Mouse (Mus musculus) bone marrow, adult 2 months (tissue): ENCODE results near the gene 1110004F10Rik.

ENCODE experiments used
- CTCF ChIP-seq: fragments of 200-500 bp; IDR thresholded peaks from 2 replicates; pipeline ENCODE4 v1.5.1; 2011; ENCODE audit warnings: low read length, control low read depth; ENCODE audit not compliant: control insufficient read depth, insufficient read depth
- POLR2A ChIP-seq: fragments of 200-500 bp; IDR thresholded peaks from 2 replicates; pipeline ENCODE4 v1.6.1; 2011; ENCODE audit warnings: low read depth, mild to moderate bottlenecking, control low read depth, low read length, borderline replicate concordance; ENCODE audit not compliant: control insufficient read depth

DNA sequence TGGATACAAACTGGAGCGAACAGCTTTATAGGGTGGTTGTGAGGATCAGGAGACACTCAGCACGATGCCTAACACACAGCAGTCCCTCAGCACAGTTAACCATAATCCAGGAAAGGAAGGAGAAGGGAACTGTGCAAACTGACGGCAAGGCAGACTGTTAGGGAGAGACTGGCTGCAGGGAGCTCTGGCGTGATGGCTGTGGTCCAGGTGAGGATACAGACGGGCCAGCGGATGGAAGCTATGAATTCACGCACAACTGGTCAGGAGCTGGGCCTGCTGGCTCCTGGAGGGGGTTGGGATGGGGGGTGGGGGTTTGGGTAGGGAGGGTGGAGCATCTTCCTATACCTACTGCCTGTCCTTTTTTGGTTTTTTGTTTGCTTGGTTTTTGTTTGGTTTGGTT, 86.5 kb downstream of the 1110004F10Rik start:
- TF ChIP-seq CTCF (no peak), POLR2A (no peak)
